Comparison of ENCODE assay signal across 7 mouse cellular contexts in the genomic region with DNA sequence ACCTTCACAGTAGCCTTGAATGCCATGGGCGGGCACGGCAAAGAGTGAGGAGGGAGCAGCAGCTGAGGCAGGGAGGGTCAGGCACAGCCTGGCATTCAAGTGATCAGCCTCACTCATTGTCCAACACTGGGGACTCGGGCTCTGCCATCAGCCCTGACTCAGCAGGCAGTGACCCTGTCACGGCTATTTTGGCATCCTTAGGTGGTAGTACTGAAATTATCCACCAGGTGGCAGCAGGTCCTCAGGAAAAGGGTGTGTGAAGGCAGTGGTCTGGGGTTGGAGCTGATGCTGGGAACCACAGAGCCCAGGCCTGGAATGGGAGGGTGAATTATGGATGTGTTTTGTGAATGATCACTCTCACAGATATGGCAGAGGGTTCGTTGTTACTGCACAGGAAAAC. TPM values are rescaled to one million over a fixed set of nuclear protein-coding genes. Genes with fewer than 3 reads are reported as not detected.
A peak's percentile ranks its signal among the peaks of the same experiment; 100 is the strongest.
DNase-seq lines count a peak whose midpoint lies in the region; ATAC-seq and TF ChIP-seq lines count a peak whose summit lies in the region.

No protein-coding gene starts in this region.

- no peak overlapping the region; the same call in 1 of the 2 replicates for H3K4me2 ChIP-seq in midbrain, embryonic 12.5 days (replicated peaks)

- H3K9ac ChIP-seq in midbrain, embryonic 12.5 days (replicated peaks), result no peak overlapping the region

- H3K4me1 ChIP-seq in midbrain, embryonic 12.5 days, result peaks cover 25% of the 10 kb centered on the region
- peaks cover 3% of the 10 kb centered on the region; the same call in 1 of the 2 replicates for H3K4me1 ChIP-seq in small intestine, adult 2 months (ENCODE audit: control insufficient read depth, insufficient read depth, insufficient read length, low read length)

- peak; percentile 90; the same call in 1 of the 2 replicates for TF ChIP-seq CTCF in small intestine, adult 2 months (IDR thresholded peaks at IDR 0.05; ENCODE audit: extremely low read depth, insufficient read length, insufficient replicate concordance, low read depth, low read length)

- no peak for TF ChIP-seq POLR2A in small intestine, adult 2 months (IDR thresholded peaks at IDR 0.05; ENCODE audit: low read depth, low read length)

- intact Hi-C loops in left cerebral cortex, postnatal 4 days (cut with DNase I), result no loop called here

- H3K9me3 ChIP-seq in midbrain, embryonic 12.5 days, result no peaks in the 10 kb centered on the region

- 0 out of 2 replicates have a peak, but pooled peaks cover 14% of the 10 kb centered on the region for H3K27me3 ChIP-seq in midbrain, embryonic 12.5 days
- H3K27me3 ChIP-seq in small intestine, adult 2 months (ENCODE audit: control insufficient read depth, insufficient read depth, low read length), result no peaks in the 10 kb centered on the region

- peak; percentile 88 for DNase-seq in adipocyte (ENCODE audit: low spot score)
- peak; percentile 95 for DNase-seq in embryo, embryonic 10 days (ENCODE audit: low spot score)
- DNase-seq in gastrocnemius, postnatal 25 days, result peak; percentile 81
- peak; percentile 82 for DNase-seq in kidney, adult 11 months
- peak; percentile 88 for DNase-seq in left cerebral cortex, postnatal 4 days

- H3K27ac ChIP-seq in midbrain, embryonic 12.5 days (replicated peaks), result no peak overlapping the region
- no peak overlapping the region for H3K27ac ChIP-seq in small intestine, adult 2 months (ENCODE audit: insufficient read depth, low read depth, low read length)

- peak; percentile 66 for ATAC-seq in midbrain, embryonic 12.5 days (ENCODE audit: low FRiP score, low read depth)

- H3K36me3 ChIP-seq in midbrain, embryonic 12.5 days, result no peaks in the 10 kb centered on the region
- H3K36me3 ChIP-seq in small intestine, adult 2 months (ENCODE audit: control insufficient read depth, insufficient read depth, low read length), result no peaks in the 10 kb centered on the region

- 0% methylated on average over 5 of the region's 5 CpGs for whole genome bisulfite sequencing in midbrain, embryonic 12.5 days
- 9% methylated on average over 5 of the region's 5 CpGs for WGBS in small intestine, adult 2 months

- no peak overlapping the region for H3K4me3 ChIP-seq in midbrain, embryonic 12.5 days
- H3K4me3 ChIP-seq in small intestine, adult 2 months (ENCODE audit: low read depth, low read length), result no peak overlapping the region

RNA-seq across cellular contexts. Expression of a gene that starts 4.3 kb away (rescaled TPM):
- total RNA-seq in gastrocnemius, postnatal 25 days (2021), result 10 to 100 TPM; 24.8 to 28.5 TPM
- 10 to 100 TPM; 63.3 to 69.7 TPM for total RNA-seq in left cerebral cortex, postnatal 4 days (2021)
- polyA plus RNA-seq in midbrain, embryonic 12.5 days (2016; fragmentation: Nextera tagmentation; extraction: Ambion mirVana), result 60.5 and 67.8 TPM in 2 replicates
- 20.8 and 27.9 TPM in 2 replicates for polyA plus RNA-seq in small intestine, adult 2 months (2012; rRNA removed)

RNA-seq across cellular contexts. Expression of a gene that starts 4.5 kb away (rescaled TPM):
- total RNA-seq in gastrocnemius, postnatal 25 days (2021), result under 1 TPM; 0.23 to 0.54 TPM
- 1 to 10 TPM; 1.9 to 2.4 TPM for total RNA-seq in left cerebral cortex, postnatal 4 days (2021)
- polyA plus RNA-seq in midbrain, embryonic 12.5 days (2016; fragmentation: Nextera tagmentation; extraction: Ambion mirVana), result 0.72 and 0.80 TPM in 2 replicates
- 0.05 and 0.08 TPM in 2 replicates for polyA plus RNA-seq in small intestine, adult 2 months (2012; rRNA removed)

RNA-seq across cellular contexts. Expression of a gene that starts 29.9 kb away (rescaled TPM):
- total RNA-seq in gastrocnemius, postnatal 25 days (2021), result under 1 TPM in 1 of 2 experiments, not detected in 1; 0.20 TPM
- not detected for total RNA-seq in left cerebral cortex, postnatal 4 days (2021)
- 0.24 and 0.50 TPM in 2 replicates for polyA plus RNA-seq in midbrain, embryonic 12.5 days (2016; fragmentation: Nextera tagmentation; extraction: Ambion mirVana)
- 0.75 and 2.6 TPM in 2 replicates for polyA plus RNA-seq in small intestine, adult 2 months (2012; rRNA removed)

RNA-seq across cellular contexts. Expression of a gene that starts 59.6 kb away (rescaled TPM):
- 1 to 10 TPM; 1.3 to 1.8 TPM for total RNA-seq in gastrocnemius, postnatal 25 days (2021)
- total RNA-seq in left cerebral cortex, postnatal 4 days (2021), result 10 to 100 TPM; 16.5 to 18.1 TPM
- 0.48 and 1.2 TPM in 2 replicates for polyA plus RNA-seq in midbrain, embryonic 12.5 days (2016; fragmentation: Nextera tagmentation; extraction: Ambion mirVana)
- polyA plus RNA-seq in small intestine, adult 2 months (2012; rRNA removed), result 2.5 and 2.7 TPM in 2 replicates
